Mouse (Mus musculus) hindbrain, embryonic 11.5 days (tissue): Measurements from ENCODE around the gene Banf1. TPM values are rescaled to one million over a fixed set of nuclear protein-coding genes. Genes with fewer than 3 reads are reported as not detected.

ENCODE experiments used
- ATAC-seq: fragments of 200-750 bp; cut with Nextera tagmentation; 2 replicates; pipeline ENCODE4 v1.8.0; 2017; ENCODE audit warnings: mild to moderate bottlenecking, moderate TSS enrichment, moderate library complexity; ENCODE audit not compliant: low FRiP score
- DNase-seq: peaks from one replicate; pipeline ENCODE4 v3.0.0-alpha.2; 2015; ENCODE audit warnings: low spot score
- H3K27ac ChIP-seq: fragments of 300-500 bp; sonication (generic); 2 replicates; pipeline ENCODE4 v1.5.1; 2014; ENCODE audit warnings: mild to moderate bottlenecking, low read depth, low read length
- H3K27me3 ChIP-seq: fragments of 300-500 bp; sonication (generic); 2 replicates; pipeline ENCODE4 v1.6.1; 2014; ENCODE audit warnings: mild to moderate bottlenecking, low read length, moderate library complexity, mixed read lengths; ENCODE audit not compliant: control insufficient read depth, insufficient read depth
- H3K36me3 ChIP-seq: fragments of 300-500 bp; sonication (generic); 2 replicates; pipeline ENCODE4 v1.6.1; 2014; ENCODE audit warnings: mild to moderate bottlenecking, low read length, moderate library complexity, mixed read lengths; ENCODE audit not compliant: control insufficient read depth, insufficient read depth
- H3K4me1 ChIP-seq: fragments of 300-500 bp; sonication (generic); replicated peaks from 2 replicates; pipeline ENCODE4 v1.6.1; 2014; ENCODE audit warnings: low read length, mixed read lengths; ENCODE audit not compliant: control insufficient read depth, insufficient read depth
- H3K4me2 ChIP-seq: fragments of 300-500 bp; sonication (generic); replicated peaks from 2 replicates; pipeline ENCODE4 v1.6.1; 2014; ENCODE audit warnings: mild to moderate bottlenecking, low read depth, low read length
- H3K4me3 ChIP-seq: fragments of 300-500 bp; sonication (generic); 2 replicates; pipeline ENCODE4 v1.5.1; 2014; ENCODE audit warnings: low read depth, low read length
- H3K9ac ChIP-seq: fragments of 300-500 bp; sonication (generic); 2 replicates; pipeline ENCODE4 v1.6.1; 2014; ENCODE audit warnings: low read depth, low read length
- H3K9me3 ChIP-seq: fragments of 300-500 bp; sonication (generic); 2 replicates; pipeline ENCODE4 v1.6.1; 2016; ENCODE audit warnings: low read length; ENCODE audit not compliant: control insufficient read depth
- WGBS: fragments of 180-500 bp; shearing (Covaris S2); extraction: QIAGEN DNeasy Blood & Tissue Kit; methylation state at CpG from one replicate; pipeline ENCODE4 v1.1.7; 2014; 5-methylcytosine and 5-hydroxymethylcytosine counted together
- polyA plus RNA-seq: library from polyadenylated mRNA; unstranded; fragments of >200 nt; fragmentation: Nextera tagmentation; extraction: Ambion mirVana; gene quantifications from 2 replicates; pipeline ENCODE4 v1.2.1, GENCODE M21; 2014

The Banf1 gene
- polyA plus RNA-seq, 1 experiment from 2014 or later = 392 TPM

DNA sequence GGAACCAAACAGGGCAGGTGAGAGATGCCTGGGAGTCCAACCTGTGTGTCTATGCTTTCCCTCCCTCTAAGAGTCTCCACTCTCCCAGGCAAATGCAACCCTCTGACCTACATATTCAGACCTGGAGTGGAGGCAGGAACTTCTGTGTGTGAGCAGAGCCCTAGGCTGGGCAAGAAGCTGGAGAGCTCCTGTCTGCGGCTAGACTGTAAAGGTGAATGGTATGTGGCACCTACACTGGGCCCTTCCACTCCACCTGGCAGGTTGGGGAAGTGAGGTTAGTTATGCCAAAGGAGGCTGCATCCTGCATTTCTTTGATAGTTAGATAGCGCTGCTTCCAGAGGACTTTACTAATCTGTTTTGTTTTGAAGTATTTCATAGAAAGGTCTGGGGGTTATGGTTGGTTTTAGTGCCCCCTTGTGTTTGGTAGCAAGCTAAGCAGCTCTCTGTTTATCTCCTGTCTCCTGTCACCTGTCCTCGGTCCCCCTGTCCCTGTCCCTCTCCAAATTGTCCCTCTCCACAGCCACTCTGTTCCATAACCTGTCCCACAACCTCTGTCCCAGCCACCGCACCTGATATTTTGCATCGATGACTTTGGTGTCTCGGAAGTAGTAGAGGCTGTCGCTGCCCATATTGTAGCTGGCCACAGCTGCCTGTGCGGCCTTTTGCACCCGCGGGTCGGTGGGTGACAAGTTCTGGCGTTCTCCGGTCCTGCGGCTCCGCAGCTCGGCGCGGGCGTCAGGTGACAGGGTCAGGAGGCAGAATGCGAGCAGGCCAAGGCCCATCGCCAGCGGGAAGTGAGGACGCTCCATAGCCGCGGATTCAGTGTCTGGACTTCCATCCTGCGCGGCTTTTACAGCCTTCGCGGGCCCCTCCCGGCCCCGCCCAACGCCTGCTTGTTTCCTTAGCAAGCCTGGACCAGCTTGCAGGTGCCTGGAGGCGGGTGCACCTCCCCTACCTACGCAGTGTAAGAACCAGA lies 18.2 kb downstream of the Banf1 start:
- WGBS = 8% methylated on average over 34 of the region's 34 CpGs

GRCm38 (mm10) chr19:5348064-5348463 lies 18.9 kb downstream of the Banf1 start:
- ATAC-seq = no peak
- Histone ChIP-seq H3K27ac (no peak overlapping the region), H3K4me1 (peaks cover 5% of the 10 kb centered on the region; the same call in 1 of the 2 replicates), H3K27me3 (no peaks in the 10 kb centered on the region), H3K36me3 (no peaks in the 10 kb centered on the region), H3K4me2 (no peak overlapping the region), H3K4me3 (no peak overlapping the region), H3K9me3 (no peaks in the 10 kb centered on the region), H3K9ac (no peak overlapping the region)
- no peak for DNase-seq
- 73% methylated on average over 6 of the region's 6 CpGs for WGBS

More for the DNA sequence above, 18.2 kb downstream of the Banf1 start:
- Histone ChIP-seq H3K36me3 (no peaks in the 10 kb centered on the region), H3K4me3 (peak overlapping the region; percentile 30), H3K27ac (no peak overlapping the region), H3K9ac (peak overlapping the region; percentile 45), H3K4me2 (peak overlapping the region; percentile 75), H3K9me3 (no peaks in the 10 kb centered on the region), H3K27me3 (no peaks in the 10 kb centered on the region), H3K4me1 (peaks cover 5% of the 10 kb centered on the region; the same call in 1 of the 2 replicates)
- DNase-seq (peak; percentile 45), ATAC-seq (no peak)

- 82% methylated on average over 6 of the region's 6 CpGs for WGBS
- Histone ChIP-seq H3K4me3 (no peak overlapping the region), H3K4me1 (peaks cover 5% of the 10 kb centered on the region; the same call in 1 of the 2 replicates), H3K9ac (no peak overlapping the region), H3K27me3 (no peaks in the 10 kb centered on the region), H3K9me3 (no peaks in the 10 kb centered on the region), H3K36me3 (no peaks in the 10 kb centered on the region), H3K4me2 (no peak overlapping the region), H3K27ac (no peak overlapping the region)
- no peak for DNase-seq
- no peak for ATAC-seq
Observed at GRCm38 (mm10) chr19:5345297-5346131, 21.5 kb downstream of the Banf1 start.

DNA sequence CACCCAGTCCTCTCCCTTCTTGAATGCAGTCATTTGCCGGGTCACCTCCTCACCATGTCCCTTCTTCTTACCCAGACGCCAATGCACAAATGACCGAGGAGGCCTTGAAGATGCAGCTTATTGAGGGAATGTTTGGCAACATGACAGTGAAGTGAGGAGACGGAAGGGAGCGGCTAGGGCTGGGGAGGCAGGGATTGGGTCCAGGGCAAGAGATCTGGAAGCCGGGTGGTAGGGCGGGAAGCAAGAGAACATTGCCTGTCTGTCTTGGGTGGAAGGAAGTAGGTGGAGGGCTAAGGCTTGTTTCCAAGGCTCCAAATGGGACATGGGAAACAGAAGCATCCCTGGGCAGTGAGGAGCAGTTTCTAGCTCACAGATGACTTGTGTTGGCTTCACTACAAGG lies 25.6 kb downstream of the Banf1 start:
- Histone ChIP-seq H3K9ac (no peak overlapping the region), H3K36me3 (no peaks in the 10 kb centered on the region), H3K4me3 (no peak overlapping the region), H3K4me1 (no peaks in the 10 kb centered on the region), H3K27ac (no peak overlapping the region), H3K27me3 (no peaks in the 10 kb centered on the region), H3K4me2 (no peak overlapping the region), H3K9me3 (no peaks in the 10 kb centered on the region)
- ATAC-seq (no peak), DNase-seq (no peak)
- whole genome bisulfite sequencing = 80% methylated on average over 7 of the region's 7 CpGs

- peak; percentile 77 for DNase-seq
- Histone ChIP-seq H3K9ac (no peak overlapping the region), H3K36me3 (no peaks in the 10 kb centered on the region), H3K4me3 (no peak overlapping the region), H3K27me3 (no peaks in the 10 kb centered on the region), H3K4me1 (no peaks in the 10 kb centered on the region), H3K27ac (no peak overlapping the region), H3K9me3 (no peaks in the 10 kb centered on the region), H3K4me2 (no peak overlapping the region)
- WGBS = 26% methylated on average over 5 of the region's 5 CpGs
- no peak for ATAC-seq
Observed at GRCm38 (mm10) chr19:5337975-5338374, 29.0 kb downstream of the Banf1 start.

DNA sequence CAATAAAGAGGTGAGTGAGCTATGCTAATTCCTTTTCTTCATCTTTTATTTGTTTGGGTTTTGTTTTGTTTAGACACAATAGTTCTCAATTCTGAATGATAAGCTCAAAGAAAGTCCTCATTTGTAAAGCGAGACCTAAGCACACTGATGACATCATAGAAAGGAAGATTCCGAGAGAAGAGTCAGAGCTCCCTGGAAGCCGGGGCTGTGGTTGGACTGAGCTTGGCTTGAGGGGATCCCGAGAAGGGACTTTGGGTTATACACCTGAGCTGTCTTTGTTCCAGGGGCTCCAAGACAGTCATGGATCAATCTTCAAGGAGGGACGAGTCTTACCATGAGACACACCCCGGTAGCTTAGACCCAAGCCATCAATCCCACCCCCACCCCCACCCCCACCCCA lies 31.5 kb downstream of the Banf1 start, which contains the start of gene Catsper1:
Catsper1 (plus strand) TSS at position 301 of the 400 bp plus-strand sequence.
- no peaks in the 10 kb centered on the region for H3K36me3 ChIP-seq
- no peak within 1 kb of the TSS for H3K9ac ChIP-seq
- H3K4me3 ChIP-seq = no peak within 1 kb of the TSS
- ATAC-seq (no peak), DNase-seq (no peak)
- no peak within 1 kb of the TSS for H3K4me2 ChIP-seq
- H3K27me3 ChIP-seq = no peaks in the 10 kb centered on the region
- WGBS = 91% methylated on average over 6 of the region's 6 CpGs
- no peaks in the 10 kb centered on the region for H3K9me3 ChIP-seq
- no peak within 1 kb of the TSS for H3K27ac ChIP-seq
- H3K4me1 ChIP-seq = no peaks in the 10 kb centered on the region

DNA sequence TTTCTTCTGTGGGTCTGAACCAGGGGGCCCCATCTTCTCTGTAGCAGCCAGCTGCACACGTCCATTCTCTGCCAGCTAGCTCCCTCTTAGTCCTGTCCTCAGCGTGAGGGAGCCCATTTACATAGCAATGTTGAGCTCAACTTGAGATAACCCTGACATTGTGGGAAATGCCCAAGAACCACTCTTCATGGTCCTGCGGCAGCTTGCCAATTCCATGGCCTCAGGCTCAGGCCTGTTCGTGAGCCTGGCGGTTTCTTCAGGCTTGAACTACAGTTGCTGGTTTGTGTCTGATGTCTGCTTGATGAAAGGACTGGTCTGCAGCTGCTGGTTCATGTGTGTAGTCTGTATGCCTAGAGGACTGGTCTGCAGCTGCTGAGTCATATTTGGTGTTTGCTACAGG lies 32.2 kb downstream of the Banf1 start:
- no peak overlapping the region for H3K4me3 ChIP-seq
- H3K27me3 ChIP-seq = no peaks in the 10 kb centered on the region
- H3K4me2 ChIP-seq = no peak overlapping the region
- no peak overlapping the region for H3K9ac ChIP-seq
- no peak for DNase-seq
- no peak overlapping the region for H3K27ac ChIP-seq
- no peaks in the 10 kb centered on the region for H3K9me3 ChIP-seq
- H3K36me3 ChIP-seq = no peaks in the 10 kb centered on the region
- 79% methylated on average over 5 of the region's 5 CpGs for WGBS
- ATAC-seq = no peak
- no peaks in the 10 kb centered on the region for H3K4me1 ChIP-seq

DNA sequence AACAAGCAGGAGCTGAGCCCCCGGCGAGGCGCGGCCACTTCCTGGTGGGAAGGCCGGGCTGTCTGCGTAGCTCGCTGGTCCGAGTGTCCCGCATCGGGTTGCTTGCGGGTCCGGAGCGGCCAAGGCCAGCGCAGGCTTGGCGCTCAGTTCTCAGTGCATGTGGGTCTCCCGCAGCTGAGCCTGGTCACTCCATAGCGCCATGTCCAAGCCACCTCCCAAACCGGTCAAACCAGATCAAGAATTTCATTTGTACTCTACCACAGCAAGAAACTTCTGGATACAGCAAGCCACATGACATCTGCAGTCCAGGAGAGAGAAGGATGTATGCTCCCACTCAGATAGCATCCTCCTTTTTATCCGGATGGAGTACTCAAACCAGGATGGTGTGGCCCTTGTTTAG lies 39.0 kb downstream of the Banf1 start:
- Histone ChIP-seq H3K9me3 (no peaks in the 10 kb centered on the region), H3K4me1 (no peaks in the 10 kb centered on the region), H3K27me3 (no peaks in the 10 kb centered on the region), H3K9ac (no peak overlapping the region), H3K4me2 (no peak overlapping the region), H3K36me3 (no peaks in the 10 kb centered on the region), H3K27ac (no peak overlapping the region), H3K4me3 (no peak overlapping the region)
- 79% methylated on average over 19 of the region's 19 CpGs for WGBS
- no peak for ATAC-seq
- DNase-seq = no peak
